Mouse (Mus musculus) kidney, postnatal 10 days (tissue): ENCODE results near the gene Gm49378.

Experiments used
- DNase-seq: peaks from one replicate; pipeline ENCODE4 v3.0.0; 2021; ENCODE audit warnings: mixed read lengths

Gm49378 gene

GRCm38 (mm10) chr14:55629312-55629711 lies 8.4 kb downstream of the Gm49378 start:
- peak; percentile 77 for DNase-seq

GRCm38 (mm10) chr14:55628077-55628827 lies 9.4 kb downstream of the Gm49378 start:
- no peak for DNase-seq

GRCm38 (mm10) chr14:55618486-55619195 lies 19.1 kb downstream of the Gm49378 start:
- DNase-seq: no peak

GRCm38 (mm10) chr14:55617822-55618221 lies 19.9 kb downstream of the Gm49378 start, which contains the start of gene Rec8:
Gene Rec8, plus strand, starts transcription at chr14:55618037.
- peak; percentile 42 for DNase-seq

GRCm38 (mm10) chr14:55616844-55617243 lies 20.9 kb downstream of the Gm49378 start:
- no peak for DNase-seq

GRCm38 (mm10) chr14:55615876-55616275 lies 21.8 kb downstream of the Gm49378 start:
- no peak for DNase-seq

- DNase-seq: no peak
Observed at GRCm38 (mm10) chr14:55614565-55615178, 23.0 kb downstream of the Gm49378 start.

GRCm38 (mm10) chr14:55613346-55613745 lies 24.3 kb downstream of the Gm49378 start:
- no peak for DNase-seq

- no peak for DNase-seq
Observed at GRCm38 (mm10) chr14:55608339-55608738, 29.4 kb downstream of the Gm49378 start.

GRCm38 (mm10) chr14:55605743-55606459 lies 31.8 kb downstream of the Gm49378 start:
- no peak for DNase-seq

- no peak for DNase-seq
Observed at GRCm38 (mm10) chr14:55604823-55605222, 32.9 kb downstream of the Gm49378 start.

GRCm38 (mm10) chr14:55603633-55604576 lies 33.8 kb downstream of the Gm49378 start:
- peak; percentile 94 for DNase-seq

- DNase-seq: no peak
Observed at GRCm38 (mm10) chr14:55603271-55603632, 34.4 kb downstream of the Gm49378 start, which contains the start of gene Irf9. Gene Irf9, plus strand, starts transcription at chr14:55603571.

- no peak for DNase-seq
Observed at GRCm38 (mm10) chr14:55598521-55599390, 38.9 kb downstream of the Gm49378 start.

GRCm38 (mm10) chr14:55596036-55596690 lies 41.5 kb downstream of the Gm49378 start:
- DNase-seq: peak; percentile 65

- peak; percentile 46 for DNase-seq
Observed at GRCm38 (mm10) chr14:55592226-55592625, 45.5 kb downstream of the Gm49378 start.

GRCm38 (mm10) chr14:55591331-55591891 lies 46.3 kb downstream of the Gm49378 start, which contains the start of gene Rnf31:
Gene Rnf31, plus strand, starts transcription at chr14:55591708.
- peak; percentile 96 for DNase-seq

- peak; percentile 96 for DNase-seq
Observed at GRCm38 (mm10) chr14:55590748-55591330, 46.9 kb downstream of the Gm49378 start, which contains the start of gene Psme2. Gene Psme2, minus strand, starts transcription at chr14:55591113.

- DNase-seq: no peak
Observed at GRCm38 (mm10) chr14:55589771-55590448, 47.8 kb downstream of the Gm49378 start.
